Mouse (Mus musculus) lung, postnatal 0 days (tissue): Measurements from ENCODE around the gene Fry. TPM values are rescaled to one million over a fixed set of nuclear protein-coding genes. Genes with fewer than 3 reads are reported as not detected.

Experiments used
- ATAC-seq: fragments of 200-750 bp; cut with Nextera tagmentation; 2 replicates; pipeline ENCODE4 v1.8.0; 2017; ENCODE audit warnings: moderate library complexity
- DNase-seq: peaks from one replicate; pipeline ENCODE4 v3.0.0-alpha.2; 2016; ENCODE audit warnings: low spot score
- H3K27ac ChIP-seq: fragments of 300-500 bp; sonication (generic); 2 replicates; pipeline ENCODE4 v1.5.1; 2014; ENCODE audit warnings: antibody characterized with exemption, mild to moderate bottlenecking, low read length, mixed read lengths
- H3K27me3 ChIP-seq: fragments of 300-500 bp; sonication (generic); replicated peaks from 2 replicates; pipeline ENCODE4 v1.6.1; 2014; ENCODE audit warnings: low read length, mixed read lengths; ENCODE audit not compliant: insufficient read depth
- H3K36me3 ChIP-seq: fragments of 300-500 bp; sonication (generic); 2 replicates; pipeline ENCODE4 v1.6.1; 2014; ENCODE audit warnings: low read length, mixed read lengths; ENCODE audit not compliant: insufficient read depth
- H3K4me1 ChIP-seq: fragments of 300-500 bp; sonication (generic); 2 replicates; pipeline ENCODE4 v1.6.1; 2014; ENCODE audit warnings: antibody characterized with exemption, low read depth, low read length, mixed read lengths; ENCODE audit not compliant: insufficient read depth
- H3K4me2 ChIP-seq: fragments of 300-500 bp; sonication (generic); replicated peaks from 2 replicates; pipeline ENCODE4 v1.6.1; 2014; ENCODE audit warnings: low read depth, mild to moderate bottlenecking, low read length, moderate library complexity, mixed read lengths
- H3K4me3 ChIP-seq: fragments of 300-500 bp; sonication (generic); 2 replicates; pipeline ENCODE4 v1.5.1; 2014; ENCODE audit warnings: low read depth, low read length
- H3K9ac ChIP-seq: fragments of 300-500 bp; sonication (generic); replicated peaks from 2 replicates; pipeline ENCODE4 v1.6.1; 2014; ENCODE audit warnings: low read depth, mild to moderate bottlenecking
- H3K9me3 ChIP-seq: fragments of 300-500 bp; sonication (generic); 2 replicates; pipeline ENCODE4 v1.6.1; 2016; ENCODE audit warnings: low read length, mixed read lengths
- CTCF ChIP-seq: IDR thresholded peaks from 2 replicates; pipeline ENCODE4 v1.5.1; 2016; ENCODE audit warnings: antibody characterized with exemption, mild to moderate bottlenecking
- EP300 ChIP-seq: IDR thresholded peaks from 2 replicates; pipeline ENCODE4 v1.6.1; 2016; ENCODE audit warnings: antibody characterized with exemption, mild to moderate bottlenecking, control low read depth
- WGBS: fragments of 180-500 bp; shearing (Covaris S2); extraction: QIAGEN DNeasy Blood & Tissue Kit; methylation state at CpG from one replicate; pipeline ENCODE4 v1.1.7; 2014; 5-methylcytosine and 5-hydroxymethylcytosine counted together
- polyA plus RNA-seq: library from polyadenylated mRNA; unstranded; fragments of >200 nt; fragmentation: Nextera tagmentation; extraction: Ambion mirVana; gene quantifications from 2 replicates; pipeline ENCODE4 v1.2.1, GENCODE M21; 2015

The Fry gene
- polyA plus RNA-seq, 1 experiment from 2014 or later = 20.8 TPM

DNA sequence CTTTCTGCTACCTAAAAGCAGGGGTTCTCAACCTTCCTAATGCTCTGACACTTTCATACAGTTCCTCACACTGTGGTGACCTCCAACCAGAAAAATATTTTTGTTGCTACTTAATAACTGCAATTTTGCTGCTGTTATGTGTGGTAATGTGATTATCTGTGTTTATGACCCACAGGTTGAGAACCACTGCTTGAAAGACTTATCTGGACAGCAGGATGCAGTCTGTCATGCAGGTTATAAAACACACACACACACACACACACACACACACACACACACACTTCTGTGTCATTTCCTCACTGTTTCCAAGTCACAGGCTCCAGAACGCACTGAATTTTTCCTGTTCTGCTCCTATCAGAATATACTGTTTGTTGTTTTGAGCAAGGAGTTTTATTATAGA, 395.6 kb downstream of the Fry start:
- Histone ChIP-seq H3K9me3 (no peaks in the 10 kb centered on the region), H3K27ac (no peak overlapping the region), H3K9ac (no peak overlapping the region), H3K4me3 (no peak overlapping the region), H3K4me1 (no peaks in the 10 kb centered on the region), H3K4me2 (no peak overlapping the region), H3K36me3 (no peaks in the 10 kb centered on the region), H3K27me3 (no peaks in the 10 kb centered on the region)
- WGBS = 79% methylated on average over 1 of the region's 1 CpGs
- ATAC-seq (no peak), DNase-seq (no peak)
- TF ChIP-seq EP300 (no peak), CTCF (no peak)

DNA sequence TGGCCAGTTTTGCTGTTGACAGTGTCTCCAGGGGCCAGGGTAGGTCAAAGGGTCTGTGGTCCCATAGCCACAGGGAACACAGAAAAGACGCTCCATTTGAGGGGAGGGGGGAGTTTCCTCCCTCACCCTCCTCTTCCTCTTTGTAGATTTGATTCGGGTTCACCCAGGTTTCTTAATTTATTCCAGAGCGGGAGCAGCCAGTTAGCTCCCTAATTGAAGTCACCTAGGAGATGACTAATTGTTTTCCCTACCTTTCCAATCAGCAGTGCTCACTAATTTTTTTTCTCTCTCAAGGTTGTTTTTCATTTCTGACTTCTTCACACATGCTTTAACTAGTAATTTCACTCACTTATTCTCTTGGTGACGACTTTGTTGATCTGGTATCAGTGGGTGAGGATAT, 399.6 kb downstream of the Fry start, which contains the start of gene Zar1l:
TSS of gene Zar1l (minus strand) at position 101 of the 400 bp plus-strand sequence.
- H3K36me3 ChIP-seq = no peaks in the 10 kb centered on the region
- H3K9ac ChIP-seq = no peak within 1 kb of the TSS
- no peaks in the 10 kb centered on the region for H3K27me3 ChIP-seq
- H3K4me2 ChIP-seq = no peak within 1 kb of the TSS
- no peak within 1 kb of the TSS for H3K27ac ChIP-seq
- no peak for DNase-seq
- 68% methylated on average over 4 of the region's 4 CpGs for WGBS
- ATAC-seq = no peak
- no peaks in the 10 kb centered on the region for H3K4me1 ChIP-seq
- no peaks in the 10 kb centered on the region for H3K9me3 ChIP-seq
- TF ChIP-seq CTCF (no peak), EP300 (no peak)
- H3K4me3 ChIP-seq = no peak within 1 kb of the TSS

DNA sequence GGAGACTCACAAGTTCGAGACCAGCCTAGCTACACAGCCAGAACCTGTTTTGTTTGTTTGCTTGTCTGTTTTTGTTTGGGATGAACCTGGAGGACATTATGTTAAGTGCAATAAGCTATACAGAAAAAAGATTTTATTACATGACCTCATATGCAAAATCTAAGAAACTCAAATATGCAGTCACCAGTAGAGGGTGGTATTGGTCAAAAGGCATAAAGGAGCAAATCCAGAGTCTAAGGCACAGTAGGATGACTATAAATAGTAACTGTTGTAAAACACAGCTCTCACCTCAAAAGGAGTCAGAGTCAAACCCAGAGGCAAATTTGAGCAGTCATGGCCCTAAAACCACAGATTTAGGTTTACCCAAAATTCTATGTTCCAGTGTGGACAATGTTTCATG, 401.1 kb downstream of the Fry start:
- TF ChIP-seq CTCF (peak; percentile 70), EP300 (no peak)
- no peaks in the 10 kb centered on the region for H3K36me3 ChIP-seq
- H3K27me3 ChIP-seq = no peaks in the 10 kb centered on the region
- no peak overlapping the region for H3K9ac ChIP-seq
- H3K4me1 ChIP-seq = no peaks in the 10 kb centered on the region
- no peak overlapping the region for H3K27ac ChIP-seq
- no peak overlapping the region for H3K4me2 ChIP-seq
- WGBS = 89% methylated on average over 1 of the region's 1 CpGs
- H3K9me3 ChIP-seq = no peaks in the 10 kb centered on the region
- DNase-seq = peak; percentile 75
- no peak overlapping the region for H3K4me3 ChIP-seq
- ATAC-seq = no peak

DNA sequence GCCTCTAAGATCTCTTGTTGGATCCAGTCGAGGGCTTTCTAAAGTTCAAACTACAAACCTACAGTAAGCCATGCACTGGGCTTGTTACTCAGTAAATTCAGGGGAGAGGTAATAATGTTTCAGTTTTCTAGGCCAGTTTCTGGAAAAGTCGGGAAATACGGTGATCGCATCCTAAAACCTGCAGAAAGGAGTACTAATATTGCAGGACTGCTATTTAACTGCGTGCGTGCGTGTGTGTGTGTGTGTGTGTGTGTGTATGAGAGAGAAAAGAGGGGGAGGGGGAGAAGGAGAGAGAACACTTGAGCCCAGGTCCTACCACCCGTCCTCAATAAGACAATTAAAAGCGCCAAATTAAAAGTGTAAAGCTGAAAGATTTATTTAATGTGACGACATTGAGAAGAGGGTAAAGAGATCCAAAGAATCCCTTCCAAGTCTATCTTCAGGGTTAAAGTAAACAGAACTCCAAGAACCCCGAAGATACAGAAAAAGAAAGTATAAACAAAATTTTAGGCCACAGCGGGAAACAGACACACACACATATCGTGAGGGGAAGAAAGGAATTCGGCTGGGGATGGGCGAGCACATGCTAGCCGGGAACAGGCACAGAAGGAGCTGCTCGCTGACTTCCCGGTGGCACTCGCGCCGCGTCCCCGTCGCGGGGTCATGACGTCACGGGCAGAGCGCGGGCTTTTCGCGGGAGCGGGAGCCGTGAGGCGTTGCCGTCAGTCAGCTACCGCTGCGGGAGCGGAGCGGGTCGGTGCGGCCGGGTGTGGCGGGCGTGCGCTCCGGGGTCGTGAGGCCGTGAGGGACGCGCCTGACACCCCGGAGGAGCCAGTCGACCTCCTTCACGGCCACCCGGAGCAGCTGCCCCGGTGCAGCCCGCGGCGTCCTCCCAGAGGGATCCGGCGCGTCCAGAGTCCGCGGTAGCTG, 403.8 kb downstream of the Fry start, which contains the start of gene Brca2:
TSS of gene Brca2 (plus strand) at position 694 of the 930 bp plus-strand sequence.
- H3K4me2 ChIP-seq = peak within 1 kb of the TSS; percentile 70
- no peak for TF ChIP-seq EP300
- TF ChIP-seq CTCF = no peak
- H3K4me1 ChIP-seq = no peaks in the 10 kb centered on the region
- peak; percentile 91 for DNase-seq
- 5% methylated on average over 50 of the region's 63 CpGs for WGBS
- no peaks in the 10 kb centered on the region for H3K9me3 ChIP-seq
- peak within 1 kb of the TSS; percentile 68 for H3K9ac ChIP-seq
- ATAC-seq = peak; percentile 96
- no peaks in the 10 kb centered on the region for H3K27me3 ChIP-seq
- peak within 1 kb of the TSS; percentile 51; the same call in 1 of the 2 replicates for H3K27ac ChIP-seq
- H3K36me3 ChIP-seq = no peaks in the 10 kb centered on the region
- peak within 1 kb of the TSS; percentile 89 for H3K4me3 ChIP-seq

DNA sequence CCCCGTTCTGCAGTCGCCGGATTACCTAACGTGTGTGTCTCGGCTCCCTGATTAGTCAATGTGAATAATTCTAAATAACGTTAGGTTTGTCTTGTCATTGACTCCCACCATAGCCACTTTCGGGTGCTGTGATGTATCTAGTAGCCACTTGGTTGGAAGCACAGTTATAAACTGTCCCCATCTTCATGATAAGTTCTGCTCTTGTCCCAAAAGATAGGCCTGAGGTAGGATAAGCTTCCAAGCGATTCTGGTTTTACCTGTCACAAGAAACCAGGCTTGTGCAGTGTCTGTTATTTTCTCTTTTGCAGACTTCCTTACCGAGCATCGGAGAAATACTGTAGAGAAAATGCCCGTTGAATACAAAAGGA, 404.4 kb downstream of the Fry start:
- Histone ChIP-seq H3K4me1 (no peaks in the 10 kb centered on the region), H3K9ac (peak overlapping the region; percentile 68), H3K27ac (no peak overlapping the region), H3K36me3 (no peaks in the 10 kb centered on the region), H3K27me3 (no peaks in the 10 kb centered on the region), H3K4me2 (peak overlapping the region; percentile 70), H3K4me3 (peak overlapping the region; percentile 89), H3K9me3 (no peaks in the 10 kb centered on the region)
- DNase-seq = peak; percentile 8
- no peak for ATAC-seq
- WGBS = 4% methylated on average over 11 of the region's 11 CpGs
- TF ChIP-seq EP300 (no peak), CTCF (no peak)

DNA sequence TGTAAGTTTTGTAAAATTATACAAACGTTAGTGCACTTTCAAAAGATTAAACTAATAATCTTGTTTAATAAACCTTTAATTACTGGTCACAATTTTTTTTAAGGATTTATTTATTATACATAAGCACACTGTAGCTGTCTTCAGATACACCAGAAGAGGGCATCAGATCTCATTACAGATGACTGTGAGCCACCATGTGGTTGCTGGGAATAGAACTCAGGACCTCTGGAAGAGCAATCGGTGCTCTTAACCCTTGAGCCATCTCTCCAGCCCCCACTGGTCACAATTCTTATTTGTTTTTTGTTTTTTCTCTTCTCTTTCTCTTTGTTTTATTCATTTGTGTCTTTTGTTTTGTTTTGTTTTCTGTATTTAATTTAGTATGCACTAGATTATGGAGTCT, 406.8 kb downstream of the Fry start:
- Histone ChIP-seq H3K9ac (no peak overlapping the region), H3K9me3 (no peaks in the 10 kb centered on the region), H3K36me3 (no peaks in the 10 kb centered on the region), H3K27ac (no peak overlapping the region), H3K4me2 (no peak overlapping the region), H3K4me1 (no peaks in the 10 kb centered on the region), H3K4me3 (no peak overlapping the region), H3K27me3 (no peaks in the 10 kb centered on the region)
- DNase-seq = no peak
- 85% methylated on average over 2 of the region's 2 CpGs for WGBS
- TF ChIP-seq EP300 = no peak
- TF ChIP-seq CTCF = peak; percentile 7; the same call in 1 of the 2 replicates
- ATAC-seq = no peak
